Mouse (Mus musculus) neural tube, embryonic 15.5 days (tissue): ENCODE measurements at regions not wholly inside any gene's neighbourhood (a gene's known extent, or its start where the extent isn't known, plus 50 kb on each side); places are given as distances from the start of the nearest gene placed in this dataset.

Experiments
- ATAC-seq: fragments of 200-750 bp; cut with Nextera tagmentation; 2 replicates; pipeline ENCODE4 v1.8.0; 2017; ENCODE audit warnings: mild to moderate bottlenecking, moderate TSS enrichment, moderate library complexity; ENCODE audit not compliant: low FRiP score
- H3K27ac ChIP-seq: fragments of 300-500 bp; sonication (generic); replicated peaks from 2 replicates; pipeline ENCODE4 v1.5.1; 2015; ENCODE audit warnings: mild to moderate bottlenecking, inconsistent platforms
- H3K27me3 ChIP-seq: fragments of 300-500 bp; sonication (generic); replicated peaks from 2 replicates; pipeline ENCODE4 v1.6.1; 2015; ENCODE audit warnings: inconsistent platforms
- H3K36me3 ChIP-seq: fragments of 300-500 bp; sonication (generic); 2 replicates; pipeline ENCODE4 v1.6.1; 2015; ENCODE audit warnings: inconsistent platforms
- H3K4me1 ChIP-seq: fragments of 300-500 bp; sonication (generic); 2 replicates; pipeline ENCODE4 v1.6.1; 2015; ENCODE audit warnings: inconsistent platforms
- H3K4me2 ChIP-seq: fragments of 300-500 bp; sonication (generic); 2 replicates; pipeline ENCODE4 v1.6.1; 2015; ENCODE audit warnings: inconsistent platforms, mild to moderate bottlenecking, moderate library complexity
- H3K4me3 ChIP-seq: fragments of 300-500 bp; sonication (generic); replicated peaks from 2 replicates; pipeline ENCODE4 v1.5.1; 2015; ENCODE audit warnings: mild to moderate bottlenecking, inconsistent platforms
- H3K9ac ChIP-seq: fragments of 300-500 bp; sonication (generic); replicated peaks from 2 replicates; pipeline ENCODE4 v1.6.1; 2015; ENCODE audit warnings: mild to moderate bottlenecking, inconsistent platforms
- H3K9me3 ChIP-seq: fragments of 300-500 bp; sonication (generic); replicated peaks from 2 replicates; pipeline ENCODE4 v1.6.1; 2016; ENCODE audit warnings: inconsistent platforms
- WGBS: fragments of 180-500 bp; shearing (Covaris S2); methylation state at CpG from one replicate; pipeline ENCODE4 v1.1.7; 2015; ENCODE audit warnings: mixed read lengths; 5-methylcytosine and 5-hydroxymethylcytosine counted together

DNA sequence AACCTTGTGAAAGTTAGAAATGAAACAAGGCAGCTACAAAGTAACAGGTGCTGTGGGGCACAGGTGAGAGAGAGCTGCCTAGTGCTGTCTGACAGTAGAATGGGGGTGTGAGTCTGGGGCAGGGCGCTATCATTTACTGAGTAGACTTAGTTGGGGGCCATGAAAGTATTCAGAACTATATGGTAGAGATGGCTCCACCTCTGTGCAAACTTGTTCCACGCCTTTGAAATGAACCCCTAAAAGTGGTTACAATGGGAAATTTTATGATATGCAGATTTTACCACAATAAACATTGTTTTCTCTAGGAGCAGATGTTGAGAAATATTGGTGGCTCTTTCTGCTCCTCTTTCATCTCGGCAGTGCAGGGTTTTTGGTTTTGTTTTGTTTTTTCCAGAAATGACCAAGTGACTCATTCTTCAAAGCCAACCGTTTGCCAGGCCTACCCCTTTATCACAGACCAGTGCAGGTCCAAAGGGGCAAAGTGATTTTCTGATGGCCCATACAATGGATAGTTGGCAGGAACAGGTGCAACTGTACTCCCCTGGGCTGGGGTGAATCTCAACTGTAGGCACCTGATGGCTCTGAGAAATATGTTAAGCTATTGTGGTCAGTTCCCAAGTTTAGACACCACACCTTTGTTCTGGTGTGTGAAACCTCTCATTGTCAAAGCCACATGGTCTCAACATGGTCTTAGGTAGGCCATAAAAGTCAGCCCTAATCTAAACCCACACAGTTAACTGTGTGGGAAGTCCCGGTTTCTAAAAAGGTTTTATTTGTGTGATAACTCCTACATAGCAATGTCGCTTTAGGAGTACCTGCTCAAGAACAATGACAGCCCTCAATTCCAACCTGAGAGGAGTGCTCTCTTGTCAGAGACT, 77.2 kb downstream of the Ets2 start:
- Histone ChIP-seq H3K36me3 (no peaks in the 10 kb centered on the region), H3K9me3 (no peaks in the 10 kb centered on the region), H3K9ac (no peak overlapping the region), H3K27ac (no peak overlapping the region), H3K4me2 (no peak overlapping the region), H3K27me3 (no peaks in the 10 kb centered on the region), H3K4me3 (no peak overlapping the region), H3K4me1 (no peaks in the 10 kb centered on the region)
- WGBS = 85% methylated on average over 6 of the region's 6 CpGs
- no peak for ATAC-seq

- no peak overlapping the region for H3K9ac ChIP-seq
- no peaks in the 10 kb centered on the region for H3K9me3 ChIP-seq
- H3K4me3 ChIP-seq = no peak overlapping the region
- no peak for ATAC-seq
- WGBS = 75% methylated on average over 4 of the region's 4 CpGs
- no peak overlapping the region for H3K27ac ChIP-seq
- no peak overlapping the region for H3K4me2 ChIP-seq
- no peaks in the 10 kb centered on the region for H3K36me3 ChIP-seq
- no peaks in the 10 kb centered on the region for H3K4me1 ChIP-seq
- H3K27me3 ChIP-seq = no peaks in the 10 kb centered on the region
Observed at GRCm38 (mm10) chr16:95778173-95778572, 76.3 kb downstream of the Ets2 start.

- Histone ChIP-seq H3K9me3 (no peaks in the 10 kb centered on the region), H3K9ac (no peak overlapping the region), H3K36me3 (no peaks in the 10 kb centered on the region), H3K27me3 (no peaks in the 10 kb centered on the region), H3K4me3 (no peak overlapping the region), H3K4me1 (no peaks in the 10 kb centered on the region), H3K4me2 (no peak overlapping the region), H3K27ac (no peak overlapping the region)
- no peak for ATAC-seq
- 90% methylated on average over 10 of the region's 10 CpGs for WGBS
Observed at GRCm38 (mm10) chr16:95776610-95777363, 74.9 kb downstream of the Ets2 start.

- Histone ChIP-seq H3K4me1 (peaks cover 2% of the 10 kb centered on the region), H3K4me2 (no peak overlapping the region), H3K9ac (no peak overlapping the region), H3K27me3 (no peaks in the 10 kb centered on the region), H3K27ac (no peak overlapping the region), H3K9me3 (no peaks in the 10 kb centered on the region), H3K36me3 (no peaks in the 10 kb centered on the region), H3K4me3 (no peak overlapping the region)
- no peak for ATAC-seq
- 95% methylated on average over 1 of the region's 1 CpGs for WGBS
Observed at GRCm38 (mm10) chr16:95776010-95776409, 74.1 kb downstream of the Ets2 start.

GRCm38 (mm10) chr16:95775361-95775760, 73.5 kb downstream of the Ets2 start:
- peaks cover 8% of the 10 kb centered on the region for H3K4me1 ChIP-seq
- H3K9me3 ChIP-seq = no peaks in the 10 kb centered on the region
- H3K9ac ChIP-seq = no peak overlapping the region
- H3K4me2 ChIP-seq = no peak overlapping the region
- no peaks in the 10 kb centered on the region for H3K36me3 ChIP-seq
- H3K27ac ChIP-seq = no peak overlapping the region
- H3K4me3 ChIP-seq = no peak overlapping the region
- ATAC-seq = no peak
- H3K27me3 ChIP-seq = no peaks in the 10 kb centered on the region
- WGBS = 88% methylated on average over 5 of the region's 5 CpGs

DNA sequence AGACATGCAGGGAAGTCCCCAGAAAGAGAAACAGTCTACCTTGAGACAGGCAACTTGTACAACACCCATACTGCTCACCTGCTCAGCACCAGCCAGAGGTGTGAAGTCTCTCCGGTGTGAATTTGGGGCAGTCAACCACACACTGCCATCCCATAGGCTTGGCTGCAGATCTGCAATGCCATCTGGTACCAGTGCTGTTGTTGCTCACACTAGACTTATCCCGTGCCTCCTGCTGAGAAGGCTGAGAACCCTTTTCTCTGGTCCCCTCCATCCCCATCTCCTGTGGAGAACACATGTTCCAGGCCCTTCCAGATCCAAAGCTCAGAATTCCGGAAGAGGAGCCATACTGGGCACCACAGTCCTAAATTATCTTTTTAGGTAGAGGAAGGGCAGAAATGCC, 71.3 kb downstream of the Ets2 start:
- Histone ChIP-seq H3K4me2 (no peak overlapping the region), H3K4me3 (no peak overlapping the region), H3K27ac (no peak overlapping the region), H3K27me3 (no peaks in the 10 kb centered on the region), H3K36me3 (no peaks in the 10 kb centered on the region), H3K9me3 (no peaks in the 10 kb centered on the region), H3K4me1 (peaks cover 12% of the 10 kb centered on the region), H3K9ac (no peak overlapping the region)
- ATAC-seq = no peak
- WGBS = 87% methylated on average over 3 of the region's 3 CpGs
